Mouse (Mus musculus) gastrocnemius, adult 2 months (tissue): ENCODE results near the gene Gtdc1. TPM values are rescaled to one million over a fixed set of nuclear protein-coding genes. Genes with fewer than 3 reads are reported as not detected.

ENCODE experiments used
- DNase-seq: peaks from one replicate; pipeline ENCODE4 v3.0.0; 2022
- H3K27ac ChIP-seq: fragments of 200-600 bp; 2 replicates; pipeline ENCODE4 v1.8.1; 2022; ENCODE audit warnings: mild to moderate bottlenecking
- H3K4me3 ChIP-seq: fragments of 200-600 bp; 2 replicates; pipeline ENCODE4 v1.8.1; 2022; ENCODE audit warnings: mild to moderate bottlenecking, moderate library complexity
- CTCF ChIP-seq: fragments of 200-600 bp; IDR thresholded peaks from 2 replicates; pipeline ENCODE4 v1.8.1; 2022; ENCODE audit warnings: antibody characterized with exemption, mild to moderate bottlenecking, moderate library complexity
- intact Hi-C: fragments of 180-260 bp; cut with DNase I; formaldehyde crosslinking; loops from one replicate; pipeline ENCODE4 v1.15.1; 2025
- total RNA-seq, 2 experiments: library from RNA; stranded (reverse); gene quantifications; 2 replicates each; pipeline ENCODE4 v1.2.3; 2021

Gene Gtdc1
- total RNA-seq, 2 experiments from 2014 or later = 27.8 to 29.1 TPM

- intact Hi-C loops = no loop called here
- no peak overlapping the region for H3K4me3 ChIP-seq
These were observed 333.2 kb downstream of the Gtdc1 start for GRCm38 (mm10) chr2:44594276-44594675.

GRCm38 (mm10) chr2:44590881-44591280 is 336.6 kb downstream of the Gtdc1 start:
- intact Hi-C loops = no loop called here
- H3K4me3 ChIP-seq = no peak overlapping the region
- DNase-seq = no peak
- TF ChIP-seq CTCF = no peak
- H3K27ac ChIP-seq = no peak overlapping the region

More at GRCm38 (mm10) chr2:44594276-44594675, 333.2 kb downstream of the Gtdc1 start:
- TF ChIP-seq CTCF = no peak
- H3K27ac ChIP-seq = no peak overlapping the region
- DNase-seq = no peak

GRCm38 (mm10) chr2:44584061-44584460 is 343.4 kb downstream of the Gtdc1 start:
- Histone ChIP-seq H3K4me3 (no peak overlapping the region), H3K27ac (no peak overlapping the region)
- intact Hi-C loops = no loop called here
- no peak for TF ChIP-seq CTCF
- no peak for DNase-seq

GRCm38 (mm10) chr2:44583491-44583890 is 344.0 kb downstream of the Gtdc1 start:
- DNase-seq = no peak
- Histone ChIP-seq H3K27ac (no peak overlapping the region), H3K4me3 (no peak overlapping the region)
- no peak for TF ChIP-seq CTCF
- intact Hi-C loops = no loop called here

GRCm38 (mm10) chr2:44571810-44572209 is 355.6 kb downstream of the Gtdc1 start:
- intact Hi-C loops = no loop called here
- DNase-seq = no peak
- H3K27ac ChIP-seq = peak overlapping the region; percentile 75
- peak overlapping the region; percentile 59 for H3K4me3 ChIP-seq
- TF ChIP-seq CTCF = no peak

GRCm38 (mm10) chr2:44571156-44571555 is 356.3 kb downstream of the Gtdc1 start:
- TF ChIP-seq CTCF = no peak
- DNase-seq = peak; percentile 26
- peak overlapping the region; percentile 75 for H3K27ac ChIP-seq
- intact Hi-C loops = no loop called here
- peak overlapping the region; percentile 59 for H3K4me3 ChIP-seq

- TF ChIP-seq CTCF = no peak
- Histone ChIP-seq H3K27ac (no peak overlapping the region), H3K4me3 (no peak overlapping the region)
- intact Hi-C loops = no loop called here
- DNase-seq = no peak
These were observed 358.1 kb downstream of the Gtdc1 start for GRCm38 (mm10) chr2:44569140-44569952.

- no peak for TF ChIP-seq CTCF
- H3K27ac ChIP-seq = no peak overlapping the region
- intact Hi-C loops = no loop called here
These were observed 362.4 kb downstream of the Gtdc1 start for GRCm38 (mm10) chr2:44564776-44565692.

GRCm38 (mm10) chr2:44561789-44562188 is 365.7 kb downstream of the Gtdc1 start:
- TF ChIP-seq CTCF = no peak
- no peak for DNase-seq
- no peak overlapping the region for H3K4me3 ChIP-seq
- intact Hi-C loops = no loop called here
- H3K27ac ChIP-seq = no peak overlapping the region

More at GRCm38 (mm10) chr2:44564776-44565692, 362.4 kb downstream of the Gtdc1 start:
- DNase-seq = no peak
- H3K4me3 ChIP-seq = no peak overlapping the region

- DNase-seq = no peak
- peak overlapping the region; percentile 68 for H3K27ac ChIP-seq
- no peak for TF ChIP-seq CTCF
- intact Hi-C loops = loop anchor here (10.0 kb wide), 1 partner anchor 555 kb away; the partner anchor contains the start of gene Zeb2
- H3K4me3 ChIP-seq = peak overlapping the region; percentile 15
These were observed 368.1 kb downstream of the Gtdc1 start for GRCm38 (mm10) chr2:44559242-44559944.

- peak overlapping the region; percentile 71 for H3K4me3 ChIP-seq
- TF ChIP-seq CTCF = no peak
- no peak for DNase-seq
- H3K27ac ChIP-seq = peak overlapping the region; percentile 68
- intact Hi-C loops = loop anchor here (10.0 kb wide), 1 partner anchor 557 kb away; the partner anchor contains the start of gene Zeb2
These were observed 369.7 kb downstream of the Gtdc1 start for GRCm38 (mm10) chr2:44557669-44558281.
